Mouse (Mus musculus) thymus, postnatal 25 days (tissue): Measurements from ENCODE around the gene Ganc.
A peak's percentile ranks its signal among the peaks of the same experiment; 100 is the strongest.

ENCODE experiments used
- DNase-seq: peaks from one replicate; pipeline ENCODE4 v3.0.0; 2022

The Ganc gene

DNA sequence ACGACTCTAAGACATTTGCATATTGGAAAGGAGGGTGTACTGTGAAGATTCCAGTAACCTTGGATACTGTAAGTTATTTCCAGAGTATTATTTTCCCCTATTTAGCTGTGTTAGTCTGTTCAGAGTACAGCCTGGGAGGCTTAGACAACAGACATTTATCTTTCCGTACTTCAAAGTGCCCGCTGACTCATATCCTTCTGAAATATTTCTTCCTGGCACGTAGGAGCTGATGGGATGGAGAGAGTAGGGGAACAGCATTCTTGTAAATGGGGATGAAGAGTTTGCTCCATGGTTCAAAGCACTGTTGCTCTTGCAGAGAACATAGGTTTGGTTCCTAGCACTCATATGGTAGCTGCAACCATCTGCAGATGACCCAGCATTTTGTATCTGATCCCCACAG, 48.9 kb downstream of the Ganc start:
- DNase-seq, result no peak

DNA sequence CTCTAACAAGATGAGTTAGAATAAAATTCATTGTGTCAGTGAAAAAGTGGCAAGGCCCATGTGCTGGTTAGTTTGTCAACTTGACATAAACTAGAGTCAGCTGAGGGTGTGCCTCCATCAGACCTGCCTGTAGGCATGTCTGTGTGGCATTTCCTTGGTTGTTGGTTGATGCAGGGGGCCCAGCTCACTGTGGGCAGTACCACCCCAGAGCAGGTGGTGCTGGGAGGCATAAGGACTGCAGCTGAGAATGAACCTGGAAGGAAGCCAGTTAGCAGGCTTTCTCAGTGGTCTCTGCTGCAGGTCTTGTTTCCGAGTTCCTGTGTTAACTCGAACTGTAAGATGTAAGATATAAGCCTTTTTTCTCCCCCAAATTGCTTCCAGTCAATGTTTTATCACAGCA, 51.3 kb downstream of the Ganc start:
- DNase-seq, result peak; percentile 77

DNA sequence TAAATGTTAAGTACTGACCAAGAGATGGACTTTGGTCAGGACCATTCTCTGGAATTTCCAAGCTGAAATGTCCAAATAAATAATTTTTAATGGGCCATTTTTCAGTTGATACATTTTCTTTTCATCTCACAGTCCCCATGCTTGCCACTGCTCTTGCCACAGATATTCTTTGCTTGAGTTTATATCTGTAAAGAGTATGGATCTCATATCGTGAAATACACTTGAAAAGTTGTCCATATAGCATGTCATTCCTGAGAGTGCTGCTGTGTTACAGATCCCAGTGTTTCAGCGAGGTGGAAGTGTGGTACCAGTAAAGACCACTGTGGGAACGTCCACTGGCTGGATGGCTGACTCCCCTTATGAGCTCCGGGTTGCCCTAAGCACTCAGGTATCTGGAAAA, 52.0 kb downstream of the Ganc start, which contains the start of gene Capn3:
Gene Capn3 (plus strand): TSS at position 301 of the 400 bp plus-strand sequence.
- no peak for DNase-seq

- DNase-seq, result no peak
These were observed 56.5 kb downstream of the Ganc start for GRCm38 (mm10) chr2:120460216-120460615.

DNA sequence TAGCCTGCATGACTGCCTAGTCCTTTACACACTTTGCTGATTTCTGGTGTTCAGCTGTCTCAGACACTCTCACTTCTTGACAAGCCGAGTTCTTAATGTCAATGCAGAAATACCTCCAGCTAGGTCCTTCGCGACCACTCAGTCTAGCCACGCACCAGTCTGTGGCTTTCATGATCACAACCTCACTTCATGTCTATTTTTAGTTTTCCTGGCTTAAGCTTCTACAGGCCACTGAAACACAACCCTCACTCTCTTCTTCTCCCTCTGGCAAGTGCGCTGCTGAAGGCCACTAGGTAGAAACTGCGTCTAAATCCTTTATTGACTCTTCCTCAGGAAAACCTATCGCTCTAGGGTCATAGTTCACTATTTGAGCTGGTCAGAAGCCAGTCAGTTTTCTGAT, 59.6 kb downstream of the Ganc start:
- DNase-seq, result no peak

- DNase-seq, result no peak
These were observed 60.4 kb downstream of the Ganc start for GRCm38 (mm10) chr2:120464091-120464490.

GRCm38 (mm10) chr2:120464732-120465396, 61.2 kb downstream of the Ganc start:
- DNase-seq, result no peak

- no peak for DNase-seq
These were observed 61.7 kb downstream of the Ganc start for GRCm38 (mm10) chr2:120465397-120465785.

DNA sequence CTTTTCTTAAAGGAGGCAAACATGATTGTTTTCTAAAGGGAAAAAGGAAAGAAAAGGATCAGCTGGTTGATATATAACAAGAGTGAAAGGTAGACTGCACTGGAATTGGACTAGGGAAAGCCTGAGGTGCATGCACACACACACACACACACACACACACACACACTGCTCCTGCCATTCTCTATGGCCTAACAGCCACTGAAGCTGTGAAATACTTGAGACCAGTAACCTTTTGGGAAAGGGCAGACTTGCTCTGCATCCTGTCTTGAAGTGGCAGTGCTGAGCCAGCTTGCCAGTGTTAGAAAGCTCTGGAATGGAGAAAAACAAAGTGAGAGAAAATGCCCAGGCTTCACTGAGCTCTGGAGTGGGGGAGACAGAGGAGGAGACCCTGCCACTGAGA, 64.3 kb downstream of the Ganc start:
- no peak for DNase-seq

GRCm38 (mm10) chr2:120469220-120469619, 65.5 kb downstream of the Ganc start:
- DNase-seq, result peak; percentile 56

DNA sequence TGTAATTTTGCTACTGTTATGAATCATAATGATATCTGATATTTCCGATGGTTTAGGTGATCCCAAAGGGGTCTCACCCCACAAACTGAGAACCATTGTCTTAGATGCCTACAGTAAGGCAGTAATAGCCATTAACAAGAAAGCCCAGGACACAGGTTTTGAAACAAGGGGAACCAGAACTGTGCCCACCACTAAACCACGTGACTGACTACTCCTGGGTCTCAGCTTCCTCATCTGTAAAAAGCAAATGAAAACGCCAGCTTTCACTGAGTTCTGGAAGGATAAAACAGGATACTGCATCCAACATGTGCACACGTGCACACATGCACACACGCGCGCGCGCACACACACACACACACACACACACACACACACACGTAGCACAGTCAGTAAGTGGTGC, 66.0 kb downstream of the Ganc start:
- DNase-seq, result no peak

DNA sequence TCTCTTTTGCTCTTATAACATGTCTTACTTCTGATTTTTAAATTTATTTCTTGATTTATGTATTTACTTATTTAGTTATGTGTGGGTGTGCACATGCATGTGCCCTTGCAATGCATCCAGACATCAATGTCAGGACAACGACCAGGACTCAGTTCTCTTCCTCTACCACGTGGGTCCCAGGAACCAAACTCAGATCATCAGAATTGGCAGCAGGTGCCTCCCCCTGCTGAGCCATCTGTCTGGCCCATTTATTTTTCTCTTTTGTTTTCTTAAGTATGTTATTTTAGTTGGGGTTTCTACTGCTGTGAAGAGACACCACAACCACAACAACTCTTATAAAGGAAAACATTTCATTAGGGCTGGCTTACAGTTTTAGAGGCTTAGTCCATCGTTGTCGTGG, 67.2 kb downstream of the Ganc start:
- no peak for DNase-seq

DNA sequence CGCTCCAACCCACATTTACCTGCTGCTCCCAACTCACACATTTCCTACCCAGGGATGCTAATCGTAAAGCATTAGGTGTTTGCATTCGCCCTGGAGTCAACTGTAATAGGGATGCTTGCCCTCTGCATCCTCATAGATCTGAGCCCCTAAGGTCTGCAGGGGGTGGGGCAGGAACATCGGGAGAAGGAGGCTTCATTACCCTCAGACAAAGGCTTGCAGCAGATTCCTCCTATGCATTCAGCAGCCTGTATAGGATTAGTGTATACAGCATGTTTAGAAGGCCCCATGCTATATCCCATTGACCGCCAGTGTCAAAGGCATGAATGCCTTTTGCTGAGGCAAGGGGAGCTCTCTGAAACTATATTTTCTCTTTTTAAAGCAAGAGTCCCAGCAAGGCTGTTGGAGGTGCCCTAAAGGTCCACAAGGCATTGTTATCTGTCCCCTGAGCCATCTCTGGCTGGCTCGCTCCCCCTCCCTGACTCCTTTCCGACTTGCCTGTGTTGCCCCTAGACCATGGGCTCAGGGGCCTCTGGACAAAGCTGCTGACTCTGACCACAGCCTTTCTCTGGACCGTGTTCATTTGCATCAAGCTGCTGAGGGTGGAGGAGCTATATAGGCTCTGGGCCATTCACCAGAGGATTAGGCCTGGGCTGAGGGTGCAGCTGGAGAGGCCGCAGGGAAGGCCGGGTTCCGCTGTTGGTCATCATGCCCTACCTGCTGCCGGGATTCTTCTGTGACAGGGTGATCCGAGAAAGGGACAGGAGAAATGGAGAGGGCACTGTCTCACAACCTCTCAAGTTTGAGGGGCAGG, 72.8 kb downstream of the Ganc start:
- DNase-seq, result no peak

- peak; percentile 88 for DNase-seq
These were observed 74.9 kb downstream of the Ganc start for GRCm38 (mm10) chr2:120478600-120478999.

GRCm38 (mm10) chr2:120481921-120482320, 78.2 kb downstream of the Ganc start:
- peak; percentile 38 for DNase-seq

- DNase-seq, result peak; percentile 70
These were observed 79.1 kb downstream of the Ganc start for GRCm38 (mm10) chr2:120482506-120483389.

- DNase-seq, result peak; percentile 46
These were observed 80.5 kb downstream of the Ganc start for GRCm38 (mm10) chr2:120484241-120484640.

DNA sequence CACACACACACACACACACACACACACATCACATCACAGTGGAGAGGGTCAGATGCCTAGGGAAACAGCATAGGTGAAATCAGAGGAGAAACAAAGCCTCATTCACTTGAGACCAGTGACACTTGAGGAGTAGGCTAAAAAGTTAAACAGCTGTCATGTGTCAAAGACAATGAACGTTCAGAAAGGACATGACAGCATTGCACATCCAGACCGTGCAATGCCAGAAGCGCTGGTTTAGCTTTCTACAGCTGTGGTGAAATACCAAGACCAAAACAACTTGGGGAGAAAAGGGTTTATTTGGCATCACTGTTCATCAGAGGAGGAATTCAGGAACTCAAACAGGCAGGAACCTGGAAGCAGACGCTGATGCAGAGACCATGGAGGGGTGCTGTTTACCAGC, 89.6 kb downstream of the Ganc start:
- DNase-seq, result no peak

- DNase-seq, result no peak
These were observed 92.8 kb downstream of the Ganc start for GRCm38 (mm10) chr2:120496511-120496910.

DNA sequence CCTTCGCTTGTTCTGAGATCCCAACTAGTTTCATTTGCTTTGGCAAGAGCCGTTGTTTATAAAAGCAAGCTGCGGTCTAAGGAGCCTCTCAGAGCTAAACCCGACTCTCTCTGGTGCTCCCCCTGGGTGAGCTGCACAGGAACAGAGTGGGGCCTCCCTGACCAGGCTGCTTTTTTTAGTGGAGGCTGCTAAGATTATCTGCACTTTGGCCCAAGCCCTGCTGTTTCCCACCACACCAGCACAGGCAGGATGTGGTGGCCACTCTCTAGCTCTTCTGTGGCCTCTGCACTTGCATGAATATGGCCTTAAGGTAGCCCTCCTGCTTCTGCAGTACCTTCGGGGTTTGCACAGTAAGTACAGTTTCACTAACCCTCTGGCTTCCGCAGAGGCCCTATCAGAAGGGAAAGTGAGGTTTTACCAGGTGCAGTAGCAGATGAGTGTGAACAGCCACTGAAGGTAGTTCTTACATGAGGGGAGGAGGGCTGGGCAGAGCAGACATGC, 96.3 kb downstream of the Ganc start:
- peak; percentile 86 for DNase-seq

- peak; percentile 62 for DNase-seq
These were observed 97.6 kb downstream of the Ganc start for GRCm38 (mm10) chr2:120501136-120501918.

DNA sequence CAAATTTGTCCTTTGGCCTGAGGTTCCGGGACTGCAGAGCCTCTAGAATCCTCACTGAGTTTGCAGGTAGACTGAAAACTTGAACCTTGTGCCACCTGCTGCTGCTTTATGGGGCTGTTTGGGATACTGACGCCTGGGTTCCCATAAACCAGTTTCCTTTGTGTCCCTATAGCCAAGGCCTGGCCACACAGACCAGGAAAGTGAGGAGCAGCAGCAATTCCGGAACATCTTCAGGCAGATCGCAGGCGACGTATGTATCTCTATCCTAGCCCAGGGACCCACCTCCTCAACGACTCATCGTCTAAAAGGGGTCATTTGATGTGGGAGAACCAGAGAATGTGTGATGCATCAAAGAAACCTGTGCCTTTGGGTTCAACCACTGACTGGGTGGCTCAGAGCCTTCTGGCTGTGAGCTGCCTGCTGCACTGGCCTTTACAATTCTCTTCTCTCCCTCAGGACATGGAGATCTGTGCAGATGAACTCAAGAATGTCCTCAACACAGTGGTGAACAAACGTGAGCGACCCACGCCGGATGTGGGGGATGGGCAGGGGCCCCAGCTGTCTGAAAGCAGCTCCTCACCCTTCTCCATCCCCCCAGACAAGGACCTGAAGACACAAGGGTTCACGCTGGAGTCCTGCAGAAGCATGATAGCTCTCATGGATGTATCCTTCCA, 98.4 kb downstream of the Ganc start:
- DNase-seq, result peak; percentile 89
